Mouse (Mus musculus) embryonic stem cell, embryonic (primary cell): ENCODE results near the gene B3gat3.

Experiments used
- CTCF ChIA-PET, 4 experiments: fragments of 300-600 bp in 2 of 4; fragments of 350-600 bp in 2 of 4; sonication (Branson Sonifier 250); formaldehyde crosslinking; loops; one replicate each; lab custom pipeline; 2022; ENCODE audit warnings: inconsistent platforms in 2 of 4; lab: Charles Lee
- POLR2A ChIA-PET, 4 experiments: fragments of 300-600 bp in 2 of 4; fragments of 350-600 bp in 2 of 4; sonication (Branson Sonifier 250); formaldehyde crosslinking; loops; one replicate each; lab custom pipeline; 2022; ENCODE audit warnings: antibody characterized with exemption in 4 of 4, inconsistent platforms in 1 of 4; lab: Charles Lee

B3gat3 gene

DNA sequence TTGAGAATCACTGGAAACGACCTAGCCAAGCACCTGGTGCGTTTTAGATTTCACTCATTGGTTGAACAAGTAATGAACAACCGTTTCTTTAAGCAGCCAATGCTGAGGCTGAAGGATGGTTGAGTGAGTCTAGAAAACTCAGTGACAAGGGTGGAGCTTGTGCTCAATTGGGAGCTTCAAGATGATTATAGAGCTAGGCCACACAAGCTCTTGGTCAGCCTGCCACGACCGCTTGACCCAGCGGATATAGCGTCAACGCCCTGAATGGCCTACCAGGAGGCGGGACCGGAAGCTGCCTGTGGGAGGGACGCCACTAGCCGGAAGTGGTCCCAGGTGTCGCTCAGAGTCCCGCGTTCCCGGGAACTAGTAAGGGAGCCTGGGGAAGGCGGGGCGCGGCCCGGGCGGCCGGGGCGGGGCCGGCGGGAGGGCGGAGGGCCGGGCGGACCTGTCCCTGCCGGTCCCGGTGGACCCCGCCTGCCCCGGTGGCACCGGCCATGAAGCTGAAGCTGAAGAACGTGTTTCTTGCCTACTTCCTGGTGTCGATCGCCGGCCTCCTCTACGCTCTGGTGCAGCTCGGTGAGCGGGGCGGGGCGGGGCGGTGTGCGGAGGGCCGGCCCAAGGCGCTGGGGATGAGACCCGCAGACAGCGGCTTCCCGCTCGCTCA, at the start of gene B3gat3:
TSS of gene B3gat3 (plus strand) at position 302 of the 664 bp plus-strand sequence.
- ChIA-PET POLR2A (interaction anchor here (0.6 to 16.7 kb wide), 100 partner anchors 8 to 1438 kb away, joined by 3 to 191 read pairs (median 6); partner anchors contain the start of genes 1810009A15Rik (in 4 of the 4), Gm49416 (in 4 of the 4), Eef1g (in 3 of the 4) and Ganab (in 3 of the 4)), CTCF (interaction anchor here in 3 of 4 experiments (0.8 to 1.2 kb wide), 4 partner anchors 9 to 202 kb away, joined by 3 read pairs; partner anchors contain the start of genes Eml3 (in 1 of the 3) and Rom1 (in 1 of the 3))

GRCm38 (mm10) chr19:8870381-8870780, 49.8 kb upstream of the B3gat3 start:
- ChIA-PET CTCF (interaction anchor here in 1 of 4 experiments (0.7 to 0.8 kb wide), 2 partner anchors 8 to 38 kb away, joined by 3 to 9 read pairs; no protein-coding TSS in a partner anchor), POLR2A (interaction anchor here (0.6 to 27.2 kb wide), 31 partner anchors 11 to 1057 kb away, joined by 3 to 851 read pairs (median 4); partner anchors contain the start of genes Uqcc3 (in 3 of the 4), 1810009A15Rik (in 2 of the 4), Ganab (in 2 of the 4) and Gm49403 (in 2 of the 4))

DNA sequence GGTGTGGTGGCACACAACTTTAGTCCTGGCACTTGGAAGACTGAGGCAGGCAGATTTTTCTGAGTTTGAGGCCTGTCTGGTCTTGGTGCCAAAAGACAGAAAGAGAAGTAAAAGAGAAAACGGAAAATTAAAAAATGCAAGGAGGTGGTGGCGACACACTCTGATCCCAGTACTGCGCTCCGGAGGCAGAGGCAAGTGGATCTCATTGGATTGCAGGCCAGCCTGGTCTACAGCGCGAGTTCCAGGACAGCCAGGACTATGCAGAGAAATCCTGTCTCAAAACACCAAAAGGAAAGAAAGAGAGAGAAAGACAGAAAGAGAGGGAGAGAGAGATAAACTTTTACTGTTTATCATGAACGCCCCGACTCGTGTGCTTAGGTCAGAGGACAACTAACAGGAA, 49.3 kb upstream of the B3gat3 start:
- ChIA-PET CTCF (interaction anchor here (0.6 to 1.0 kb wide), 8 partner anchors 8 to 153 kb away, joined by 3 to 9 read pairs (median 4); no protein-coding TSS in a partner anchor), POLR2A (interaction anchor here (0.5 to 27.2 kb wide), 90 partner anchors 10 to 1111 kb away, joined by 3 to 851 read pairs (median 4); partner anchors contain the start of genes Uqcc3 (in 4 of the 4), 1810009A15Rik (in 3 of the 4), Eef1g (in 3 of the 4) and Gm49403 (in 3 of the 4))

DNA sequence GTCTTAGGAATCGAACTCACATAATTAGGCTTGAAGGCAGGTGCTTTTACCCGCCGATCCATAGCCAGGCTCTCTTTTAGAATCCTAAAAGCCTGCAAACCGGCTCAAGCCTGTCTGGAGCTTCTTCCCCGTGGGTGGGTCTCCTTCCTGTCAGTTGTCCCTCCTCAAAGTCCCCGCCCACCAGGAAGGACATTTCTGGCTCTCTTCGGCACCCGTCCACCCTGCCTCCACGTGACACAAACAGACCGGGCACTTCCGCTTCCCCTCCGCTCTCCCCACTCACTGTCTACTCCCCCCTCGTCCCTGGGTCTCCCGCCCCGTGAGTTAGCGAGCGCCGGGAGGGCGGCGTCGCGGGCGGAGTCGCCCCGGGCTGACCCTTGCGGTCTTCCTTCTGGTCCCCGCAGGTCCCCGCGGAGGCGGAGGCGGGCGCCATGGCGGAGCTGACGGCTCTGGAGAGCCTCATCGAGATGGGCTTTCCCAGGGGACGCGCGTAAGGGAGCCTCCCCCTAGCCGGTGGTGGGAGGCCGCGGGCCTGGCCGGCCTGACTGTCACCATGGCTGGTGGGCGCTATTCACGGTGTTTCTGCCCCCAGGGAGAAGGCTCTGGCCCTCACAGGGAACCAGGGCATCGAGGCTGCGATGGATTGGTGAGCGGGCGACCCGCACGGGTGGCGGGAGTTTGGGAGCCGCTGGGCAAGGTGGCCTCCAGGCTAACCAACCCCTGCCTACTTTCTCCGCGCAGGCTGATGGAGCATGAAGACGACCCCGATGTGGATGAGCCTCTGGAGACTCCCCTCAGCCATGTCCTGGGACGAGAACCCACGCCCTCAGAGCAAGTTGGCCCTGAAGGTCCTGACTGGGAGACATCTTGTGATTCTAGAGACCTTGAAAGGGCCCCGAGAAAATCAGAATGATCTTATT, 48.6 kb upstream of the B3gat3 start, which contains the start of gene Ubxn1:
TSS of gene Ubxn1 (plus strand) at position 230 of the 920 bp plus-strand sequence.
- ChIA-PET POLR2A (interaction anchor here (0.5 to 27.2 kb wide), 101 partner anchors 9 to 1110 kb away, joined by 3 to 851 read pairs (median 4); partner anchors contain the start of genes Uqcc3 (in 4 of the 4), 1810009A15Rik (in 3 of the 4), Eef1g (in 3 of the 4) and Gm49403 (in 3 of the 4)), CTCF (interaction anchor here (0.6 to 1.0 kb wide), 7 partner anchors 14 to 158 kb away, joined by 3 to 9 read pairs (median 4); no protein-coding TSS in a partner anchor)

GRCm38 (mm10) chr19:8872266-8872840, 47.8 kb upstream of the B3gat3 start:
- CTCF ChIA-PET: interaction anchor here in 2 of 4 experiments (0.6 to 0.7 kb wide), 3 partner anchors 8 to 1500 kb away, joined by 3 to 4 read pairs (median 3); partner anchors contain the start of gene Uqcc3 (in 1 of the 2)
- POLR2A ChIA-PET: interaction anchor here (0.6 to 27.2 kb wide), 43 partner anchors 9 to 1406 kb away, joined by 3 to 851 read pairs (median 4); partner anchors contain the start of genes 1810009A15Rik (in 4 of the 4), Gm49416 (in 4 of the 4), Uqcc3 (in 3 of the 4) and Ganab (in 2 of the 4)

DNA sequence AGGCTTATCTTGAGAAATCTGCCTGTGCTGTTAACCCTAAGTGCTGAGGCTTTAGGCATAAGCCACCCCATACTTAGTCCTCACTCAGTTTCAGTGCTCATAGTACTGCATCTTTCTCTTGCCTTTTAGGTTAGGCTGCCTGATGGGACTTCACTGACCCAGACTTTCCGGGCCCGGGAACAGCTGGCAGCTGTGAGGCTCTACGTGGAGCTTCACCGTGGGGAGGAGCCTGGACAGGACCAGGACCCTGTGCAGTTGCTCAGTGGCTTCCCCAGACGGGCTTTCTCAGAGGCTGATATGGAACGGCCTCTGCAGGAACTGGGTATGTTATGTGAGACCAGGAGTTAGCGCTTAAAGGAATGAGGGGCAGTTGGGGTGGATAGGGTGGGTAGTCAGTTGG, 45.1 kb upstream of the B3gat3 start:
- ChIA-PET POLR2A (interaction anchor here in 3 of 4 experiments (0.9 to 27.2 kb wide), 23 partner anchors 9 to 162 kb away, joined by 3 to 851 read pairs (median 4); partner anchors contain the start of genes 1810009A15Rik (in 3 of the 3), Gm49416 (in 3 of the 3), Eef1g (in 2 of the 3) and Ganab (in 2 of the 3)), CTCF (interaction anchor here in 2 of 4 experiments (0.6 to 1.1 kb wide), 3 partner anchors 11 to 100 kb away, joined by 3 to 5 read pairs (median 3); partner anchors contain the start of gene Tmem179b (in 1 of the 2))

DNA sequence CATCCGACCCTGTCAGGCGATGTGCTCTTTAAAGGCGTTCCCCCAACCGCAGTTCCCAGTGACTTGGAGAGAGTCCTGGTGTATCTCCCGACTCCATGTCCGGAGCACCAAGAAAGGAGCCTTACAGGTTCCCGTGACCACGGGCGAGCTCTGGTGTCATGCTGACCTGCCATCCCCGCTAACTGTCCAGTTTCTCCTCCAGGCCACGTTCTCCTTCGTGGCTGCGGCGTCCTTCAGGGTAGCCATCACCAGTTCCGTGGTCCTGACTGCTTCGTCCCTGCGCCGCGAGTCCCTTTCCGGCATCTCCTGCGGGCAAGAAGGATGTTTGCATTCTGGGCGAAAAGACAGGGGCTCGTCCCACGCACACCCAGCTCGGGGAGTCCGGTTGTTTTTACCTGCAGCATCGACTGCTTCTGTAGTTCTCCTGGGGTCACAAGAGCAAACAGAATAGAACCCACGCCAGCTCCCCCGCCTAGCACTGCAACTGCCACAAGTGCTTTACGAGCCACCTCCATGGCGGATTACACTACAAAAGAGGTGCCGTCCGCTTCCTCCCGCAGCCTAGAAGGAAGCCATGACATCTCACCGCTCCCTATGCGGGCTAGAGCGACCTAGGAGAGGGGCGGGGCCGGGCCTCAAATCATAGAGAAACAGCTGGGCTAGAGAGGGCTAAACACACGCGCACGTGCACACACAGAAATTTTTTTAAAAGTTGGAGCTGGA, 39.7 kb upstream of the B3gat3 start, which contains the start of gene Uqcc3:
TSS of gene Uqcc3 (minus strand) at position 613 of the 723 bp plus-strand sequence.
- ChIA-PET POLR2A (interaction anchor here (0.5 to 27.2 kb wide), 94 partner anchors 1 to 238 kb away, joined by 3 to 851 read pairs (median 4); partner anchors contain the start of genes Ubxn1 (in 4 of the 4), 1810009A15Rik (in 3 of the 4), B3gat3 (in 3 of the 4) and Eef1g (in 3 of the 4)), CTCF (interaction anchor here in 1 of 4 experiments (0.7 to 1.5 kb wide), 3 partner anchors 8 to 22 kb away, joined by 3 to 4 read pairs (median 4); no protein-coding TSS in a partner anchor)

DNA sequence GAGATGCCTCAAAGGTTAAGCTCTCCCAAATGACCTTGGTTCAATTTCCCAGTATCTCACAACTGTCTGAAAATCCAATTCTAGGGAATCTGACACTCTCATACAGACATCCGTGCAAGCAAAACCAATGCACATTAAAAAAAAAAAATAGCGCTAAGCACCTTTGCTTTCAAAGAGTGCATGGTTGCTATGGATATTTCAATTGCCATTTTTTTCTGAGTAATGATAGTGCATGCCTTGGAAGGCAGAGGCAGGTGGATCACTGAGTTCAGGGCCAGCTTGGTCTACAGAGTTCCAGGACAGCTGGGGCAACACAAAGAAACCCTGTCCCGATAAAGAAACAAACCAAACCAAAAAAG, 39.2 kb upstream of the B3gat3 start:
- CTCF ChIA-PET: interaction anchor here in 1 of 4 experiments (0.7 to 1.5 kb wide), 3 partner anchors 8 to 22 kb away, joined by 3 to 4 read pairs (median 4); no protein-coding TSS in a partner anchor
- POLR2A ChIA-PET: interaction anchor here (0.5 to 27.2 kb wide), 94 partner anchors 2 to 1705 kb away, joined by 3 to 851 read pairs (median 4); partner anchors contain the start of genes Ubxn1 (in 4 of the 4), 1810009A15Rik (in 3 of the 4), B3gat3 (in 3 of the 4) and Eef1g (in 3 of the 4)

- CTCF ChIA-PET: no interaction called here
- POLR2A ChIA-PET: interaction anchor here in 3 of 4 experiments (0.7 to 27.2 kb wide), 23 partner anchors 4 to 168 kb away, joined by 3 to 851 read pairs (median 8); partner anchors contain the start of genes Ubxn1 (in 3 of the 3), 1810009A15Rik (in 2 of the 3), Eef1g (in 2 of the 3) and Ganab (in 2 of the 3)
Measured at GRCm38 (mm10) chr19:8883616-8884015, 36.6 kb upstream of the B3gat3 start, which contains the start of the genes Lbhd1 and Gm49403. TSS of gene Lbhd1 (plus strand) at chr19:8883732. TSS of gene Gm49403 (plus strand) at chr19:8883930.

GRCm38 (mm10) chr19:8886916-8887584, 33.1 kb upstream of the B3gat3 start:
- POLR2A ChIA-PET: interaction anchor here (0.6 to 27.2 kb wide), 128 partner anchors 3 to 1616 kb away, joined by 3 to 851 read pairs (median 11); partner anchors contain the start of genes Eef1g (in 4 of the 4), Ganab (in 4 of the 4), Tut1 (in 4 of the 4) and Ubxn1 (in 4 of the 4)
- CTCF ChIA-PET: interaction anchor here in 1 of 4 experiments (0.6 kb wide), 1 partner anchor 93 kb away, joined by 3 read pairs; no protein-coding TSS in a partner anchor

GRCm38 (mm10) chr19:8887585-8888463, 32.4 kb upstream of the B3gat3 start:
- ChIA-PET CTCF (interaction anchor here in 1 of 4 experiments (1.2 kb wide), 1 partner anchor 195 kb away, joined by 5 read pairs; no protein-coding TSS in a partner anchor), POLR2A (interaction anchor here (0.6 to 27.2 kb wide), 220 partner anchors 2 to 1623 kb away, joined by 3 to 851 read pairs (median 6); partner anchors contain the start of genes Eef1g (in 4 of the 4), Ganab (in 4 of the 4), Gng3 (in 4 of the 4) and Tut1 (in 4 of the 4))

DNA sequence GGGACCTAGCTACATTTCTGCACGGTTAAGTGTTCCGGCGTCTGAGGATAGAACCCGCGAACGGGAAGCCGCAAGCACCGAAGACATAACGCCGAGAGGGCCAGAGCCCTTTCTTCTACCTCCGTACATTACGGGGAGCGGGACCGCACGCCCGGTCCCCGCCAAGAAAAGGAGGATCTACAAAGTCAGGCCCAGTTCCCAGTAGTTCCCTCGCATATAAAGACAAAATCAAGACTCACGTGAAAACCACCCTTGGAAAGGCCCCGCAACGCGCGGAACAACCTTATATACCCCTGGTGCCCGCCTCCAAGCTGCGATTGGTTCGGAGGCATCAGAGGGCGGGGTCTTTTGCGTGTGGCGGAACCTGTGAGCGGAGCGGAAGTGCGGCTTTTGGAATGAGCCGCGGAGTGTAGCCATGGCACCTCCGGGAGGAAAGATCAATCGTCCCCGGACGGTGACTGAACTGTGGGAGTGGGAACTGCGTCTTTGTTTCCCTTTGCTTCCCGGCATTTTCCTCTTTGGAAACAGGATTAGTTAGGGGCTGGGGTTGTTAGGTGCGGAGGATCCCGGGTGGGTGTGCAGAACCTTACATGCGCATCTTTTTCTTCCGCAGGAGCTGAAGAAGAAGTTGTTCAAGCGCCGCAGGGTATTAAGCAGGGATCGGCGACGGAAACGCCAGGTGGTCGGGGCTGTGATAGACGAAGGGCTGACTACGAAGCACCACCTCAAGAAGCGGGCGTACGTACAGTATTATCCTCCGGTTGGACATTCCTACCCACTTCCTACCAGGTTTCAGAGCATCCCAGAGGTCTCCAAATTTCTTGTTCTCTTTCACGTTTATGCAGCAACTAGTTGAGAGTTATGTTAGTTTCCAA, 31.4 kb upstream of the B3gat3 start, which contains the start of the genes 1810009A15Rik and Gm49416:
TSS of gene 1810009A15Rik (plus strand) at position 343 of the 875 bp plus-strand sequence.
TSS of gene Gm49416 (plus strand) at position 416 of the 875 bp plus-strand sequence.
- ChIA-PET POLR2A (interaction anchor here (0.5 to 27.2 kb wide), 219 partner anchors 1 to 1624 kb away, joined by 3 to 851 read pairs (median 6); partner anchors contain the start of genes B3gat3 (in 4 of the 4), Eef1g (in 4 of the 4), Ganab (in 4 of the 4) and Gng3 (in 4 of the 4)), CTCF (interaction anchor here in 3 of 4 experiments (0.6 to 1.2 kb wide), 6 partner anchors 9 to 194 kb away, joined by 3 to 5 read pairs (median 4); no protein-coding TSS in a partner anchor)
